Mouse (Mus musculus): ENCODE results near the gene Adarb1.

Gene Adarb1

DNA sequence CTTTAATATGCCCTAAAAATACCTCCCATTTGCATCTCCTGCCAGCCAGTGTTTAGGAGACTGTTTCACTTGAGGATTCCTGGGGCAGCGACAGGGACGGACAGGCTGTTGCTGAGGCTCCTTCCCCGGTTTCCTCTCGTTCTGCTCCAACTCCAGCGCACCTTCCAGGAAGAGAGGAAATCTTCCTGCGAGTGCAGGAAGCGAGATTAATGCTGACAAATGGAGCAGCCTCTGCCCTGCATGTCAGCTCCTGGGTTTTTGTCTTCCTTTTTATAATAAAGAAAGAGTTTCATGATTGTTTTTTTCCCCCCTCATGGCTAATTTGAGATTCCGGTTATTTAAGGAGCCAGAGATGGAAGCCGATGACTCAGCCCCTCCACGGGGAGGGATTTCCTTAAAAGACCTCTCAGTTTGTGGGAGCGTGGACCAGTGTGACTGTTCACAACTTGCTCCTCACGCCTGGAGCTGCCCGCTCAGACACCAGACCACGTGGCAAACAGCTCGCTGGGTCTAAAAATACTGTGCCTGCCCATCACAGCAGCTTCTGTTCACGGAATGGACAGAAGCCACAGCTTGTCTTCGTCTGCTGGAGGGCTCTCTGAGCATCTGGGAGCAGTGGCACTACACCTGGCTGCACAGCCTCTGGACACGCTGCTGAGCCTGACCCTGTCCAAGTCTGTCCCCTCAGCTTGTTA is 16.5 kb upstream of the Adarb1 start:
- no peak for DNase-seq (ENCODE audit: low spot score)

DNA sequence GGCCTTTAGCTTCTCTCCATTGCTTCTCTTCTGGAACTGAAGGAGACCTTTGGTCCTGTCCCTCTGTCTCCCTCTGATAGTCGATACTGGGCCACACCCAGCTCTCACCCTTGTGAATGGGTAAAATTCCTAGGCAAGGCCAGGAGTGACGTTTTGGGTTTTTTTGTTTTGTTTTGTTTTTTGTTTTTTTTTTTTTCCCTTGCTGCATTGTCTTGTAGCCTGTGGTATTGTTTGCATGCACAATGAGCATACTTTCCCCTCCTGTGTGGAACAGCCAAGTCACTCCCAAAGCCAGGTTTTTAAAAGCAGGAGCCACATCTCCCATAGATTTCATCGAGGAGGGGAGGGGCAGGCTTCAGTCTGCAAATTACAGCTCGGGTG is 16.0 kb upstream of the Adarb1 start:
- no peak for DNase-seq (ENCODE audit: low spot score)

DNA sequence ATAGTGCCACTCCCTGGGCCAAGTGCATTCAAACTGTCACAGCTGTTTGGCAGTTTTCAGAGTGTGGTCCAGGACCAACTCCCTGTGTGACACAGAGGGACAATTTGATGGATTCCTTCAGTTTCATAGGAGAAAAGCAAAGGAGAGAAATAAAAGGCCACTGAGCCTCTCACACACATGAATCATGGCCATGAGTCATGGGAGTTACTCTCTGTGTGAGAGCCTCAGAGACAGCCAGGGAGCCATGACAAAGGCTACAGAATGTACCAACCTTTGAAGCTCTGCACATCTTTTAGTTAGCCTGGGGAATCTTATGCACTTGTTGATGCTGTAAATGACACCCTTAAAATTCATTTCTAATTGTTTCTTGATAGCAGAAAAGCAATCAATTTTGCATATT is 12.7 kb upstream of the Adarb1 start:
- no peak for DNase-seq (ENCODE audit: low spot score)

DNA sequence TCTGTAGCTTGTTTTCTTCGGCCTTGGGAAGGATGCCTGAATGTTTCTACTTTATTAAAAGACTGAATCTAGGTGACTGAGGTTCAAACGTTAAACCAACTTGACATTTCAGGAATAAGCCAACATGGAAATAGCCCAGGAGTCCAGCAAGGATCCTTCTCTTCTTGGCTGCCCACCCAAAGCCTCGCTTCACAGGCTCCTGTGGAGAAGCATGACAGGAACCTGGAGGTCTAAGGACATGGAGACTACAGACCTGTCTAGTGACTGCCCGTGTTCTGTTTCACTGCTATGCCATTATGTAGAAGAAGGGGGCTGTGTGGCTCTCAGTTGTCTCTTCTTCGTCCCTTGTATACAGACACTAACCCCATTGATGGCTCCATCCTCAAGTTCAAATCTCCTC is 11.9 kb upstream of the Adarb1 start:
- no peak for DNase-seq (ENCODE audit: low spot score)

DNA sequence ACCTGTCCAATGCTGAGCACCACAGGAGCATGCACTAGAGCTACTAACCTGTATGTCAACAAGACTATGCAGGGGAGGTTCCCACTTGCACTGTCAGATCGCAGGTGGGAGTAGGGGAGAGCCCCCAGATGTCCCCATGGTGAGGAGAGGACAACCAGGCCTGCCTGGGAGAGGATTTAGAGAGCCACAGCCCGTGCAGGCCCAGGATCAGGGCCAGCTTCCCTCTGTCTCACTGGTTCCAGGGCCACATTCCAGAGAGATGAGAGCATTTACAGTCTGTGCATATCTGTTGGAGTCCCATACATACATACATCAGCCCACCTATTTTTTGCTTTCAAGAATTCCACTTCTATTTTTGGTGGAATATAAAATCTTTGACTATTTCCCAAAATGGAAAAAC is 9.5 kb upstream of the Adarb1 start:
- no peak for DNase-seq (ENCODE audit: low spot score)

DNA sequence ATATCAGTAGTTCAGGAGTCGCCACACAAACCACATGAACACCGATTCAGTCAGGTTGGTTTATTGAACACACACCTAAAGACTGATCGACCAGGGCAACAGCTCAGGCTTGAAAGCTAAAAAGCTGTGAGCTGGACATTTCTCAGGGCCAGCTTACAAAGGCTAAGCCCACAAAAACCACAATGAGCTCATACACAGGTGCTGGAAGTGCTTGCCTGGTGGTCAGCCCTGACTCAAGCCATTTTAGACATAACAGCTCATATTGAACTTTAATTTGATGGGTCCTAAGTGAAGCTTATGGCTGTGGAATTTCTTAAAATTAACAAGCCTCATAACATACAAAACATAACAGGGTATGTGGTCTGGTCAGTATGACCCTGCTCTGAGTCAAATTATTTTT is 2.1 kb upstream of the Adarb1 start:
- DNase-seq (ENCODE audit: low spot score), result no peak

DNA sequence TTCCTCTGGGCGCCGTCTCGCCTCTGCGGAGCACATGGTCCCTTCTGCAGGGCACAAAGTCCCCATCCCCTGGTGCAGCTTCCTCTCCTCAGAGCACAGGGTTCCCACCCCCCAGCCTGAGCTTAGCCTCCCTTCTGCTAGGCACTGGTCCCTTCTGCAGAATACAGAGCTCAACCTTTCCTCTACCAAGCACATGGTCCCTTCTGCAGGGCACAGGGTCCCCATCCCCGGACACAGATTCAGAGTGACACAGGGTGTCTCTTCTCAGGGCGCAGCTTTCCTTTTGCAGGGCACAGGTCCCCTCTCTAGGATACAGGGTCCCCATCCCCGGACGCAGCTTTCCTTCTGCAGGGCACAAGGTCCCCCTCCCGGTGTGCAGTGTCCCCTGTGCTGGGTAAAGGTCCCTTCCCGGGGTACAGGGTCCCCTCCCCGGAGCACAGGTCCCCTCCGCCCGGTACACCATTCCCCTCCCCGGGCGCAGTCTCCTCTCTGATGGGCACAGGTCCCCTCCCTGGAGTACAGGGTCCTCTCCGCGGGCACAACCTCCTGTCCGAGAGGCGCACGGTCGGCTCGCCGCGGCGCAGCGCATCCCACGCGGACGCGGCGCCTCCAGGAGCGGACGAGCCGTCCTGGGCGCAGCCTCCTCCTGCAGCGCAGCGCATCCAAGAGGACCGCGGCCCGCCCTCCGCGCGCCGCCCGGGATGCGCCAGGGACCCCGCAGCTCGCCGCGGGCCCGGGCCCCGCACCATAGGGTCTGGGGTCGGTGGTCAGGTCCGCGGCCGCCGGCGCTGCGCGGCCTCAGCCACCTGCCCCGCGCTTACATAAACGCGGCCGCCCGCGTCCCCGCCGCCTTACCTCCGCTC is 599 bp downstream of the Adarb1 start:
- DNase-seq (ENCODE audit: low spot score), result peak; percentile 57

DNA sequence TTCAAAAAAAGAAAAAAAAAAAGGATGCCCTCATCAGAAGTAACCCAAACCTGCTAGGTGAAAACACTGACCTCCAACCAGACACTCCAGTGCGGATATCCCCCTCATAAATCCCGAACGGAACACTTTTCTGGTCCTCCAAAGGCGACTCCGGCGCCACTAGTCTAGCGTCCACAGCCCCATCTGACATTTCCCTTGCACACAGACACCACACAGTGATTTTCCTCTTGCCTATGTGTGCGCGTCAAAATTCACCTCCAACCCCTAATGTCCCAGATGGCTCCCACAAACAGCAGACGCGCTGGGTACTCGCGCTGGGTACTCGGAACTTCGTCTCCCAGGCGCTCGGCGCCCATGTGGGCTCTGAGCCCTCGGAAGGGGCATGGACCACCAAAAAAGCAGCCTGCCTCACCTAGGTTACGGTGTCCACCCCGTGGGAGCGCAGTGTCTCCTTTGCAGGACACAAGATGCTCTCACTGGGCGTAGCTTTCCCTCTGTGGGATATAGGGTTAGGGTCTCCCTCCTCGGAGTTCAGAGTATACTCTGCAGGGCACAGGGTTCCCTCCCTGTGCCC is 1.3 kb downstream of the Adarb1 start:
- peak; percentile 22 for DNase-seq (ENCODE audit: low spot score)

DNA sequence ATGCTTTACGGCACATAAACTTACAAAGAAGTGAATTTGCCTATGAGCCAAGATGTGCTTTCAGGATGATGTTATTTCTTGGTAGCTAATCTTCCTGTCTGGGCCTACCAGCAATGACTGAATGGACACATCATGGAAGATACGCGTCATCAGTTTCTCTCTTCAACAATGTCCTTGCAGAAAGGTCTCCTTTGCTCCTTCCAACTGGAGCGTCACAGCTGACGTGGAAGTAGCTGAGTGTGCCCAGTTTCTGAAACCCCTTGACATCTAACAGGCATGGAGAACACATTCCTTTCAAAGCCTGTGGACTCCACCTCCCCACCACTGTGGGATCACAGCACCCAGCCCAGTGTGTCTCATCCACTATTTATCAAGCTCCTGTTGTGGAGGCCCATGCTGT is 2.2 kb downstream of the Adarb1 start:
- DNase-seq (ENCODE audit: low spot score), result no peak

DNA sequence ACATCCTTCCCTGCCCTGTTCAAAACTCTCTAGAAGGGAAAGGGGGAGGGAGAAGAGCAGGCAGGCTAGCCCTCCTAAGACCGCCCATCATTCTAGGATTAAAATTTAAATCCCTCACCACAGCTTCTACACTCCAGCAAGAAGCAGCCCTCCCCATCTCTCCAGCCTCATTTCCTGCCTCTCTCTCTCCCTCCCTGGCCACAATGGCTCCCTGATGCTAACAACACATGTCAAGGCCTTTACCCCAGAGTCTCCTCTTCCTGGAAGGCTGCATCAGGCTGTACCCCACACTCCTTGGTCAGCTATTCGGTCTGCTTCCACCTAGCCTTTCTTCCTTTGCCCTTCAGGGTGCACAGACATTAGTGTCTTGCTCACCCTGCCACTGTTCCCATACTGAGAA is 4.3 kb downstream of the Adarb1 start:
- no peak for DNase-seq (ENCODE audit: low spot score)

DNA sequence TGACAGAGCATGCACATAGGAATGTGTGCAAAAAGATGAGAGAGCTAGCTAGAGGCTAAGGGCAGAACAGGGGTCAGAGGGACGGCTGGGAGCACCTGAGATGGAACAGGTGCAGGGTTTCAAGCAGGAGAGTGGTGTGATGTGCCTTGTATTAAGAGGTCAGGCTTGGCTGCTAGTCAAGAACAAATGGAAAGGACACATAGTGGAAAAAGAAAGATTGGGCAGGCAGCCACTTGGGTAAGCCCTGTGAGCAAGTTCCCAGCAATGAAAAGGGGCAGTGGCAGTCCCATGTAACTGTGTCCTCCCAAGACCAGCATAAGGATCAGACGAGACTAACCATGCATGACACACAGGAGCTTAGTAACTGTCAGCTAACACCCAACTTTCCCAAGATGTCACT is 8.9 kb downstream of the Adarb1 start:
- DNase-seq (ENCODE audit: low spot score), result no peak

DNA sequence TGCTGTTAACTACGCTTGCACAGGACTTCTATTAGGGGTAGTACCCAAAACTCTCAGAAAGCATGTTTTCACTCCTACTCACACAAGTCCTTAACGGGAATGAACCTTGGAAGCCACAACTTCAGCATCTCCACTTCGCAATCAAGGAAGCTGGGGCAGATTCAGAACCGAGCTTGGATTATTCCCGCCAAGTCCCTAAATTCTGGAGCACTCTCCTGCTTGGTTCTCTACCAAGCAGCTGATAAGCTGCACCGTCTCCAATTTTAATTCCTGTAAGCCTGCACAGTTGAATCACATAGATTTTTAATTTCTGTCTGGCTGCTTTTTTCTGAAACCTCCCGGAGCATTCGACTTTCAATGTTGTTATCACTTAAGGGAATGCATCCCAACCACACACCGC is 9.8 kb downstream of the Adarb1 start:
- DNase-seq (ENCODE audit: low spot score), result no peak

DNA sequence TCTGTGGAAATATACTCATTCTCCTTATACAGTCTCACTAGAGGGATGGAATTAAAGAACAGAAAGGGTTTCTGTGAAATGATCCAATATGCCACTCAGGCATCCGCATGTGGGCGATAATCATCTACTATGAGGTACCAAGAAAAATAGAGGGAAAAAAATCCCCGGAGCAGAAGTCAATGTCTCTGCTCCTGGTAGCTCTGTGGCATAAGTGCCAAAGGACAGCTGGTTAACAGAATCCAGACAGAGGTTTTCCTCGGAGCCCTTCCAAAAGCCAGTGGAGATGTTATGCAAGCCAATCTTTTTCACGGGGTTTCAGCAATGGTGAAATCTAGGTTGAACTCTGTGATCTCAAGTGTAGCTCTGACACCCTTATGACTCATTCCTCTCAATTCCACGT is 11.6 kb downstream of the Adarb1 start:
- DNase-seq (ENCODE audit: low spot score), result no peak

DNA sequence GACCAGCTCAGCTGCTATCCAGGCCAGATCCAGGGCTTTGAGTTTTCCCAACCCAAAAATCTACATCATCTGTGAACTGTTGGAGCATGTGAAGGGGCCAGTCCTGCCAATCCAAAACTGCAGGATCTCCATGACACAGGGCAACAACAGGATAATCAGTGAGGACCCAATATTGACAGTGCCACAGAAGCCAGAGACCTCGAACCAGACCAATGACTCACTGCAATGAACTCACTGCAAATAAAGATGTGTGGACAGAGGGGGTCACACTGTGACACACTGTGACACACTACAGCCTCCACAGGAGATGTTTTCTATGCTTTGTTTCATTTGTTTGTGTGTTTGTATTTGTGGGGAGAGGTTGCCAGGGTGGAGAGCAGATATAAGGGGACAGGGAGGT is 15.6 kb downstream of the Adarb1 start:
- DNase-seq (ENCODE audit: low spot score), result no peak

DNA sequence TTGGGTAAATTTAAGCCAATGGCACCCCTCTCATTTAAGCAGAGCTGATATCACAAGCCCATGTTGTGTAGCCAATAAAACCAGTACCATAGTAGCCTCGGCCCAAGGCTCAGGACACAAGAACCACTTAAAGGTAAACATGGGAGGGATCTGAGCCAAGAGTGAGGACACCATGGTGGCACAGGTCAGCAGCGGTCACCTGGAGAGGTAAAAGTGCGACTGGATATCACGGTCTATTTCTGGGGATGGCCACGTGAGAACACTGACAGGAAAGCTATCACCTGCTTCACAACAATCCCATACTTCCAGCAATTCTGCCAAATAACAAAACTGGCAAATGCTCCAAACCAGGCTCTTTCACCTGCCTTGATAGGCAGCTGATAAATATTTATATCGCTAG is 17.0 kb downstream of the Adarb1 start:
- no peak for DNase-seq (ENCODE audit: low spot score)

DNA sequence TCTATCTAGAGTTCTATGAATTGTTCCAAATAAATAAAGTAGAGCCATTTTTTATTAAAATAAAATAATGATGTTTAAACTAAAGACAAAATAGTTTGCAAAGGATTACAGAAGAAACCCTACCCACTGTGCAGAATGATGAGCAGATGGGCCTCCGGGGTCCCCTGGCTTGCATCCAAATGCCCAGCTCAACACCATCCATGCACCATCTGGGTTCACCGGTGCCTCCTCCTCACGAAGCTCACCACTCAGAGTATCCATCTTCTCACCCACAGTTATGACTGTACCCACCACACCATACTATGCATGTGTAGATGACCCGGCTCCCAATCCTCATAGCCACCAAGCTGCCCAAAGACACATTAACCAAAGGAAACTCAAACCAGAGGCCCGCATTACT is 18.1 kb downstream of the Adarb1 start:
- no peak for DNase-seq (ENCODE audit: low spot score)

DNA sequence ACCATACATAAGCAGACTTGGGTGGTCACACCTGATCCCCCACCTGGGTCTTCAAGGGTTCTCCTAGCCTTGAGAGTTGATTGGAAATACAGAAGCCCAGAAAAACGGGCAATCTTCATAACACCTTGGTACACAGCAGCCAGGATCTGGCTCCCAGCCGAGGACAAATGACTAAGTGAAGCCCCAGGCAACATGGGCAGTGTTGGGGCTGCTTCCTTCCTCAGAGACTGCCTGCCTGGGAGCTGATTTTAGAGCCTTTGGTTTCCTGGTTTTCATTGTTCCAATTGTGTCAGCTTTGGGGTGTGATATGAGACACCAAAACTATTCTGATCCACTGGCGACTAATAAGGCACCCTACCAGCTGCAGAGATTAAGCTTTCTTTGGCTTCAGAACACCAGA is 20.0 kb downstream of the Adarb1 start:
- no peak for DNase-seq (ENCODE audit: low spot score)

DNA sequence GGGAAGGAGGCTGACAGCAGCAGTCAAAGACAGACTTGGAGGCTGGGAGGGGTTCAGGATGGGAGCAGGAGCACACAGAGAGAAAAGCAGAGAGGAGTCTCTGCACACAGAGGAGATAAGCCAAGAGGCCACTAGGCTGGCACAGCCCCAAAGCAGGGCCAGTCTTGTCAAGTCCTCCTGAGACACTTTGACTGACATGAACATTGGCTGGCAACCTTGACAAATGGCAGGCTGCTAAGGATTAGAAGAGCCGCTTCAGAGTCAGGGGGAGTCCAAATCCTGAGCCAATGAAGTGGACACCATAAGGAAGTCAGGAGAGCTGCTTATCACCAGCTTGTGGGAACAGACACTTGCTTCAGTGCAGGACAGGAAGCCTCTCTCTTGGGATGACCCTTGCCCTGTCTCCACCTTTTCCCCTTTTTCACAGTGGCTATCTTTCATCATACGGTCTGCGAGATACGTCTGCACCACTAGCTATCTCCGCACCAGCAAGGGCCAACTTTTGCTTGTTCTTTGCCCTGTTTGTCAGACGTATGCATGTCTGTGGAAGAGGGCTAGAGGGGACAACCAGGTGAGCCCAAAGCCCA is 20.9 kb downstream of the Adarb1 start:
- DNase-seq (ENCODE audit: low spot score), result no peak

DNA sequence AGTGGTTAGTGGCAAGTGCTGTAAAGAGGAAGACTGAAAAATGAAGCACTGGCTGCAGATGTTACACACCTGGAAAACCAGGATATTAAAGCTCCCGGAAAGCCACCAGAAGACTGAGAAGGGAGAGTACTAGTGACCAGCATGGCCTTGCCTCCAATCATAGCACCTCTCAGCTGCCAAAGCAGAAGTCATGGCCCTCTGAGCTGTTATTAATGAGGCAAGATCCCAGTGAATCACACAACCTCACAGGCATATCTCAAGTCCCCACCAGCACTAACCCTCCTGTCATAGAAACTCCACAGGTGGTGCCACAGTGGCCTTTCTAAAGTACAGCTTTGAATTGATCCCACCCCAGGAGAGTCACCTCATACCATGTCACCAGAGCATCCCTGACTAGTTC is 22.1 kb downstream of the Adarb1 start:
- DNase-seq (ENCODE audit: low spot score), result no peak

DNA sequence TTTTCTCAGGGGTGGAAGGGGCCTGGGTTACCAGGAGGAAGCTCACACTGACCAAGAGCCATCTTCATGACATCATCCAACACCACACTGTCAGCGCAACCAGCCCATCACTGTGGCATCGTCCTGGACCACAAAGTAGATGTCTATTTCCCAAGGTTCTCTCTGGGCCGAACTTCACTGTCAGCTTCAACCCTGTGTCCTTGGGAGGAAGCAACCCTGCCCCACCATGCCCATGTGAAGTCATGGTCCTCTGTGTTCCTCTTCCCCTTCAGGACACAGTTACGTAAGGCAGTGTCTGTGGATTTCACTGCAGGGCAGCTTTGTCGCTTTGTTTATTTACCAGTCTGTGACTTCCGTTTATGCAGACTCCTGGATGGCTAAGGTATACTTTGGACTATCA is 27.0 kb downstream of the Adarb1 start:
- DNase-seq (ENCODE audit: low spot score), result no peak

DNA sequence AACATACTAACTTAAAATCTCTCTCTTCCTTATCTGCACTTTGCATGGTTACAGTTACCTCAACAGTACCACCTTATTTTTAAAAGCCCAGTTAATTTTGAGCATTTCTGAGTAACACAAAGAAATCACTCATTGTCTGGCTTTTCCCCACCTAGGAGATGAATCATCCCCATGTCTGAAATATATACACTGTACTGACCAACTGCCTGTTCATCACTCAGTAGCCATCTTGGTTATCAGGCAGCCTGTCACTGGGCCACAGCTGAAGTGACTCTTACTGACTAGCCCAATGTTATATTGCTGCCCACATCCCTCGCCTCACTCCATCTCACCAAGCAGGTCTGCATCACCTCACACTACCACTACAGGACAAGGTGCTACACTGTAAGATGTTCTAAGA is 30.5 kb downstream of the Adarb1 start:
- no peak for DNase-seq (ENCODE audit: low spot score)

DNA sequence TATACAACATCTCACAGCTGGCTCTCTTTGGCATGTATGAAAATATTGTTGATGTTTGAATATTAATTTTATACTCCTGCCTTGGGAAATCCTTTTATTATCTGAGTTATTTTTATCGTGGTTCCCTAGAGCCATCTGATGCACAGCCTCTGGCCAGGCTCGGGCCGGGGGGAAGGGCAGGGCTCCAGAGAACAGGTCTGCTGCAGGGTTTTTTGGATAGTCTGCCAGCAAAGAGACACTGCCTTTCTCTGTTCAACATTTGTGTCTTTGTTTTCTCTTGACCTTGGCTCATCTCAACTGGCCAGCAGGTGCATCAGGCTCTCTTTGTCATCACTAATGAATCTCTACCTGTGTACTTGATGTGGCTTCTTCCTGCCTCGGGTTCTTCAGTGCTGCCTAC is 32.3 kb downstream of the Adarb1 start:
- DNase-seq (ENCODE audit: low spot score), result no peak

DNA sequence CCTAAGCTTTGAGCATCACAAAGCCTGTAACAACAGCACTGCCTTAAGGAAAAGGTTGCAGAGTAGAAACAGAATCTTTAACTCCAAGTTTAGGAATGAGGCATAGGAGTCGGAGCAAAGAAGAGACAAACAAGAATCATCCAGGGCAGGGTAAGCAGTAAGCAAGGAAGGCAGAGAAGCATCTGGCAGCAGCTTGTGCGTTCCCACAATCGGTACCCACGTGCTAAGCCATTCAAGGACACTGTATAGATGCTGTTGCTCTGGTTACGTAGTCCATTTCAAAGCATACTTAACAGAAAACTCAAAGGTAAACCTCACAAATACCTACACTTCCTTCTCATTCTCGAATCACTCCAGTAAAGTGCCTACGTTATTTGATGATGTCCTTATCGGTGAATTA is 35.0 kb downstream of the Adarb1 start:
- no peak for DNase-seq (ENCODE audit: low spot score)
